Mouse (Mus musculus): ENCODE measurements at regions not wholly inside any gene's neighbourhood (a gene's known extent, or its start where the extent isn't known, plus 50 kb on each side); places are given as distances from the start of the nearest gene placed in this dataset.

DNA sequence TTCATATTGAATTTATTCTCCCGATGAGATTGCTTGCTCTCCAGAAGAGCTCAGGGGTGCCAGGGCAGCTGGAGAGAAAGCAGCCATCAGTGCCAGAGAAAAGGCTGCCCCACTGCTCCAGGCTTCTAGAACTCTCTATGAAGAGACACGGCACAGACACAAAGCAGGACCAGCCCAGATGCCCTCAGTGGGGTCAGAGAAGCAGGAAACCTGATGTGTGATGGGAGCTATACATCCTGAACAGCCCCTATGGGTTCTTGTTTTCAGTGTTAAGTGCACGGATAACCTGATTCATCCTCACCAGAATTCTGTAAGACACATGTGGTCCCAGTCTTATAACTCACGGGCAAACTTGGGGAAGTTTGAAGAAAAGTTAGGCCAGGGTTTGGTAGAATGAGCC is 145.0 kb upstream of the Dynlrb2 start:
- TF ChIP-seq CTCF (conservative IDR thresholded peaks at IDR 0.05; ENCODE audit: low read length) (no peak), NANOG (IDR thresholded peaks at IDR 0.05; ENCODE audit: borderline replicate concordance, low read length) (no peak), POU5F1 (IDR thresholded peaks at IDR 0.05; ENCODE audit: borderline replicate concordance, low read length) (no peak)

Measured in E14TG2a.4 (cell line).